Mouse (Mus musculus): Measurements from ENCODE around the gene Git2.

- no peak for TF ChIP-seq CTCF (IDR thresholded peaks at IDR 0.05; ENCODE audit: low read depth, low read length)
- no peak for TF ChIP-seq POLR2A (IDR thresholded peaks at IDR 0.05; ENCODE audit: extremely low read depth, insufficient read depth, low read length)
These were observed 24.5 kb upstream of the Git2 start for GRCm38 (mm10) chr5:114799848-114800247.

Data from liver, adult 2 months (tissue).